Mouse (Mus musculus): ENCODE measurements at regions not wholly inside any gene's neighbourhood (a gene's known extent, or its start where the extent isn't known, plus 50 kb on each side); places are given as distances from the start of the nearest gene placed in this dataset.

- no peak for DNase-seq (ENCODE audit: low read depth, low spot score)
Measured at GRCm38 (mm10) chr4:152637088-152637487, 159.4 kb upstream of the Kcnab2 start.

DNA sequence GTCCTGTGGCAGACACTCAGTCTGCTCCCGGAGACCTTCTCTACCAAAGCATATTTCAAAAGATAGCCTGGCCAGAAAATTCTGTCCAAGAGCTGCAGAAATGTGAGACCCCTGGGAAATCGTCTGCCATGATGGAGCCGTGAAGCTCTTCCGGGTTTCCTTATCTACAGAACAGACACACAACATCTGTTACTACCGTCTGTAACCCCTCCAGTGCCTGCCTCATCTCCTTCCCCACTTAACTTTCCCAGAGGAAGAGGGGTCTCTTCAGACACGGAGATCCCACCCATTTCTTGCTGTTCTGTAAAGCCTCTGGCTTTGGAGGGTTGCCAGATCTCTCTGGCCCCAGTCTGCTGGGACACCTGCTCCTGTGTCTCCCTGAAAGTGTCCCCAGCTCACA, 156.2 kb upstream of the Kcnab2 start:
- no peak for DNase-seq (ENCODE audit: low read depth, low spot score)

DNA sequence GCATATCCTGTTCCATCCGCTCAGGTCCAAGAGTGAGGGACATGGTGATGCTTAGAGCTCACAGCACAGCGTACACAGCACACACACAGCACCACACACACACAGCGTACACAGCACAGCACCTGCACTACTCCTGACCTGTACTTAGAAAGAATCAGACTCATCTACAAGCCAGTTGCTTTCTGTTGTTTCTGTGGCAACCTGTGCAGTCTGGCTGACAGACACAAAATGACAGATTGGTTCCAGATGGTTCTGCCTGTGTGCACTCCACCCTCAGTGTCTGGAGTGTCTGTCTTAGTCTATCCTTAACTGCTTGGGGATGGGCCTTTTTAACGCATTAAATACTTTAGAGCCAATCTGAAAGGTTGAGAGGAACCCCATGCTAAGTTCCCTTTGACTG, 150.4 kb upstream of the Kcnab2 start:
- peak; percentile 8 for DNase-seq (ENCODE audit: low read depth, low spot score)

GRCm38 (mm10) chr4:152625032-152626003, 147.6 kb upstream of the Kcnab2 start:
- peak; percentile 71 for DNase-seq (ENCODE audit: low read depth, low spot score)

GRCm38 (mm10) chr4:152622022-152622777, 144.5 kb upstream of the Kcnab2 start:
- DNase-seq (ENCODE audit: low read depth, low spot score) = no peak

GRCm38 (mm10) chr4:152617636-152618035, 140.0 kb upstream of the Kcnab2 start:
- DNase-seq (ENCODE audit: low read depth, low spot score) = no peak

DNA sequence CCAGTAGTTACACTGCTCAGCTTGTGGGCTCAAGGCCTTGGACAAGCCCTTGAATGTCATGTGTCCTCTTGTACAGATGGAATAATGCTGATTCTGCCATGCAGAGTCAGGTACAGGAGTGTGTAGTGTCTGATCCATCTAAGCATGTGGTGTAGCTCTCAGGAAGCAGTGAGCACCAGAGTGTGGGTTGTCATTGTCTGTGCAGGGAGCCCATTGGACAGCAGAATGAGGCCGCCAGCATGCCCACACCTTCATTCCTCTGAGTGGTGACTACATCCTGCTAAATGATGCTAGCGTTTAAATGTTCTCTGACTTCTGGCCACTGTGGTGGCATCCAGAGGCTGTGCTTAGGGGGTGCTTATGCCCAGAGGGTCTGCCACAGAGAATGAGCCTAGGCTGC, 137.5 kb upstream of the Kcnab2 start:
- DNase-seq (ENCODE audit: low read depth, low spot score) = no peak

DNA sequence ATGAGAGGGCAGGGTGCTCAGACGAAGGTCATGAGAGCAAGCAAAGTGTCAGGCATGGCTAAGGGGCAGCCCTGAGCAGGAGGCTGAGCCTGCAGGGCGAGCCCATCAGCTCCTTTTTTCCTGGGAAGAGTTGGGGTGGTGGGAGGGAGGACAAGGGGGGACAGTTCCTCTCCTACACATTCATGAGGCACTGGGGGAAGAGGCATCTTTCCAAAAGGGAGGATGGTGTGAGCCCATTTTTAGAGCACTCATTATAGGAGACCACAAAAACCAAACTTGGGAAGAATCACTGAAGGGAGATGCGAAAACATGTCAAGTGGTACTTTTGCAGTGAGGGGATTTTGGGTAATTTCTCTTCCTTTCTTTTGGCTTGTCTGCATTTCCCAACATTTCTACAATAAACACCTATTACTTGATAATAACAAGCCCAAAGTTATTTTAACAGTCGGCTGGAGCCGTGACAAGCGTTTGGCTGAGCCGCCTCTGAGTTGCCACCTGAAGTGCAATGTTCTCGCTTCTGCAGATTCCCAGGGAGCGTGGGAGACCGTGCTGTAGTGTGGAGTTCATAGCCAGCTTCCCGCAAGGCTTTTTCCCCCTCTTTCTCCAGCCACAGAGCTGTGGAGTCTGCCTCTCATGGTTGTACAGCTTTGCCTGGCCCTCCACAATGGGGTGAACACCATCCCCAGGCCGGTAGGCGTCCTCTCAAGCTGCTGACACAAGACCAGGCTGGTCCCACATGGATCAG, 136.9 kb upstream of the Kcnab2 start:
- no peak for DNase-seq (ENCODE audit: low read depth, low spot score)

Data from forelimb bud, embryonic 11.5 days (tissue).